Mouse (Mus musculus) ES-E14 (cell line): ENCODE data around the gene Tiam1.

Experiments
- CHD2 ChIP-seq: IDR thresholded peaks from 2 replicates; pipeline ENCODE4 v1.6.1; 2014; ENCODE audit warnings: mild to moderate bottlenecking, low read depth, low read length, inconsistent platforms
- MAFK ChIP-seq: IDR thresholded peaks from 2 replicates; pipeline ENCODE4 v1.6.1; 2014; ENCODE audit warnings: mild to moderate bottlenecking, low read depth, low read length, inconsistent platforms; ENCODE audit not compliant: insufficient read depth
- ZC3H11A ChIP-seq: IDR thresholded peaks from 2 replicates; pipeline ENCODE4 v1.6.1; 2012; ENCODE audit warnings: low read depth, mild to moderate bottlenecking, inconsistent platforms, low read length, borderline replicate concordance

GRCm38 (mm10) chr16:89928611-89929010, 215.0 kb downstream of the Tiam1 start:
- TF ChIP-seq MAFK = no peak
- TF ChIP-seq CHD2 = no peak
- no peak for TF ChIP-seq ZC3H11A
